Mouse (Mus musculus) liver, adult 10 weeks (tissue): ENCODE results near the gene Synrg. TPM values are rescaled to one million over a fixed set of nuclear protein-coding genes. Genes with fewer than 3 reads are reported as not detected.

Experiments used
- polyA plus RNA-seq: library from polyadenylated mRNA; stranded (reverse); fragments of 350-450 nt; fragmentation: Illumina TruSeq; extraction: RNeasy Lipid Tissue Mini Kit (QIAGEN cat#74804); gene quantifications from one replicate; pipeline ENCODE4 v1.2.3, GENCODE M21; 2014; ENCODE audit warnings: low read depth, low replicate concordance

The Synrg gene
- polyA plus RNA-seq = 7.0 TPM

DNA sequence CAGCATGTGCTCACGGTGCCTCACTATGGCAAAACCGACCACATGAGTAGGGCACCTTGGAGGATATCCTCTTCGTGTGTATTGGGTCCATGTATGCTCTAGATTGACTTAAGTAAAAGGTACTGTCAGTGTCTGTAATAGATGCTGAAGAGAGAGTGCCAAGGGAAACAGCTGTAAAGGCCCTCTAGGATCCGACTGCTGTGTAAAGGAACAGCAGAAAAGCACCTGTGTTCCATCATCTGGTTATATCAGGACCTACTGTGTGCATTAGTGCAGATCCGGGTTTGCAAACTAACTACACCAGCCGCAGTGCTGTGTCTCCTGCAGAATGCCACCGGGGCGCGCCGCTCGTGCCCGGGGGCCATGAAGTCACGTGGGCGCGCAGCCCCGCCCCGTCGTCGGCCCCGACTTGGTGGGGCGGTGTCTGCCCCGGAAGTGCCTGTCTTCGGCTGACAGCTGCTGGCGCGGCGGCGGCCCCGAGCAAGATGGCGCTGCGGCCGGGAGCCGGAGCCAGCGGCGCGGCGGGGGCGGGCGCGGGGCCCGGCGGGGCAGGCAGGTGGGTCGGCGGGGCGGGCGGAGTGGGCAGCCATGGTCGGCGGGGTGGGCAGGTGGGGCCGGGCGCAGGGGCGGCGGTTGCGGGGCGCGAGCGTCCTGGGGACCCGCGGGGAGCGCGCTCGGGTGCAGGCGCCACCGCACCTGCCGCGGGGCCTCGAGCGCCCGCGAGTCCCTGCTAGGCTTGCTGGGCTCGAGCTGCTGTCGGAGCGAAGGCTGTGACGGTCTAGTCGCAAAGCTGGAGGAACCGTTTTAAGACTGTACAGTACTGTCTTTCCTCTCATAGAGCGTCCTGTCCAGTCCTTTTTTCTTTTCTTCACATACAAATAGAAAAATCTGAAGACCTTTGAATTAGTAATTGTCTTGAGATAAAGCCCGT, at the start of gene Synrg:
TSS of gene Synrg (plus strand) at position 438 of the 931 bp plus-strand sequence.

DNA sequence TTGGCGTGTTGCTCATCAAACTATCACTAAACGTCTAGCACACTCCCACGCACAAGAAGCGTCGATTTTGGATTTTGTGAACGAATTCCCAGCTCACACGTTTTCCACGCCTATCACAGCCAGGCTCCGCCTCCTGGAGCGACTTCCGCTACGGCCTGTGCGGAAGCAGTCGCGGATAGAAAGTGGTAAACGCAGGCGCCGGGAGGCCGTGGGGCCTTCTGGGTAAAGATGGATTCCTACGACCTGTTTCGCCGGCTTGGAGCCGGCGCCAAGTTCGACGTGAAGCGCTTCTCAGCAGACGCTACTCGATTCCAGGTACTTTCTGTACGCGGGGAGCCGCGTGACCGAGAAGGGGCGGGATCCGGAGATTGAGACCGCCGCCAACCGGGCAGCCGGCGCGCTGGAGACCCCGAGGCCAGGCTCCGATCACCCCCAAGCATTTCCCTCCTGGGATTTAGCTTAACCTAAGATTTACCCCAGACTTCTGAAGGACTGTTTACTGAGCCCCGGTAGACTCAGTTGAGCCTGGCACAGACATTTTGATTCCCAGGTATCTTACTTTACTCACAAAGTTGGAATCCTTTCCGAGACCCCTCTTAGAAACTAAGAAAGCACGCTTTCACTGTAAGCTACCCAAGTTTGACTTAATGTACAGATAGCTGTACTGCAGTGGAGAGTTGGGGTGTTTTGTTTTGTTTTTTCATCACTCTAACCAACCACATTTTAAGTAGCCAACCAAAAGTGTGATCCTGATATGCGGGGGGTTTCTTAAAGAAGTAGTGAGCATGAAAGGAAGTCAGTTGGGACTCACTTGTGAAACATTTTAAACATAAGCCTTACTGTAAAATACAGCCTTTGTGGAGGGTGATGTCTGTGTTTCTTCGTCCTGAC, 22.0 kb upstream of the Synrg start, which contains the start of gene Ddx52:
TSS of gene Ddx52 (plus strand) at position 113 of the 891 bp plus-strand sequence.

DNA sequence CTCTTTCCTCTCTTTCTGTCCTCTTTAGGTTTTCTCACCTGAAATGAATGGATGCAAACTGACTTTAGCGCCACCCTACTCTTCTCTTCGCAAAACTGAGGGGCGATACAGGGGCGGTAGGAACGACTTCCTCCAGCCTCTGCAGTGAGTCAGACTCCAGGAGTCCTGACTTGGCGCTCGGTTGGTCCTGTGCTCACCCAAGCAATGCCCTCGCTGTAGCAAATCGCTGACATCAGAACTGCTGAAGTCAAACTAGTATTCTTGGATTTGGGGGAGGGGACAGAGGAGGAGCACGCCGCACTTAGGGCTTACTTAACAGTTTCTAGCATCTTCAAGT, 104.8 kb downstream of the Synrg start, which contains the start of gene Dusp14:
TSS of gene Dusp14 (minus strand) at position 228 of the 337 bp plus-strand sequence.

Other genes with a start within 250 kb of the Synrg start
- 1,776 TPM for gene Wfdc21, start 217.5 kb upstream of the Synrg start, polyA plus RNA-seq
- gene Heatr6, start 210.7 kb upstream of the Synrg start, polyA plus RNA-seq = 2.7 TPM
- 8.5 TPM for gene Hnf1b, start 114.4 kb upstream of the Synrg start, polyA plus RNA-seq
- 27.0 TPM for gene Ddx52, start 22.4 kb upstream of the Synrg start, polyA plus RNA-seq
- not detected for gene Dusp14, start 104.8 kb downstream of the Synrg start, polyA plus RNA-seq
- gene Tada2a, start 165.2 kb downstream of the Synrg start, polyA plus RNA-seq = 5.0 TPM
- 14.2 TPM for gene Acaca, start 165.2 kb downstream of the Synrg start, polyA plus RNA-seq
- gene Gm11437, start 203.0 kb downstream of the Synrg start, polyA plus RNA-seq = 18.3 TPM